Mouse (Mus musculus) C2C12 (cell line): ENCODE measurements around the gene Slc4a2. TPM values are rescaled to one million over a fixed set of nuclear protein-coding genes. Genes with fewer than 3 reads are reported as not detected.

Source experiments
- H3K27me3 ChIP-seq: one replicate; pipeline ENCODE4 v1.6.1; 2011; ENCODE audit not compliant: control insufficient read depth, insufficient read depth, insufficient read length
- H3K36me3 ChIP-seq: one replicate; pipeline ENCODE4 v1.6.1; 2011; ENCODE audit not compliant: control insufficient read depth, insufficient read depth
- H3K4me3 ChIP-seq: one replicate; pipeline ENCODE4 v1.5.1; 2011; ENCODE audit warnings: mild to moderate bottlenecking, control low read depth; ENCODE audit not compliant: poor library complexity, insufficient read depth, severe bottlenecking
- H3K79me2 ChIP-seq: one replicate; pipeline ENCODE4 v1.6.1; 2011; ENCODE audit not compliant: control insufficient read depth, insufficient read depth
- H3K79me3 ChIP-seq: one replicate; pipeline ENCODE4 v1.6.1; 2011; ENCODE audit warnings: low read depth, control low read depth
- H3ac ChIP-seq: one replicate; pipeline ENCODE3; 2011; ENCODE audit warnings: low read depth; ENCODE audit not compliant: control insufficient read depth, insufficient read length
- CEBPB ChIP-seq: IDR thresholded peaks from one replicate; pipeline ENCODE4 v1.6.1; 2011; ENCODE audit warnings: low read depth, mild to moderate bottlenecking, control low read depth, moderate library complexity
- CTCF ChIP-seq: IDR thresholded peaks from one replicate; pipeline ENCODE4 v1.5.1; 2011; ENCODE audit not compliant: control insufficient read depth, insufficient read depth, insufficient read length
- FOSL1 ChIP-seq: IDR thresholded peaks from one replicate; pipeline ENCODE4 v1.8.0; 2011; ENCODE audit warnings: mild to moderate bottlenecking, low read length; ENCODE audit not compliant: poor library complexity, insufficient read depth, severe bottlenecking
- MAX ChIP-seq: IDR thresholded peaks from one replicate; pipeline ENCODE4 v1.6.1; 2011; ENCODE audit warnings: mild to moderate bottlenecking, control low read depth
- MYOD1 ChIP-seq: IDR thresholded peaks from one replicate; pipeline ENCODE4 v1.6.1; 2011; ENCODE audit warnings: low read depth; ENCODE audit not compliant: control insufficient read depth, insufficient read length
- MYOG ChIP-seq: IDR thresholded peaks from one replicate; pipeline ENCODE4 v1.6.1; 2011; ENCODE audit not compliant: control insufficient read depth, insufficient read length; ENCODE audit errors: extremely low read depth
- USF1 ChIP-seq: IDR thresholded peaks from one replicate; pipeline ENCODE4 v1.6.1; 2011; ENCODE audit warnings: low read depth, mild to moderate bottlenecking, control low read depth, moderate library complexity
- polyA plus RNA-seq: library from polyadenylated mRNA; unstranded; fragments of >200 nt; fragmentation: generic; extraction: Trizol; gene quantifications from one replicate; pipeline ENCODE4 v1.2.1, GENCODE M21; 2012; ENCODE audit warnings: missing spikeins

Slc4a2 gene
- polyA plus RNA-seq, 1 experiment: 76.4 TPM

DNA sequence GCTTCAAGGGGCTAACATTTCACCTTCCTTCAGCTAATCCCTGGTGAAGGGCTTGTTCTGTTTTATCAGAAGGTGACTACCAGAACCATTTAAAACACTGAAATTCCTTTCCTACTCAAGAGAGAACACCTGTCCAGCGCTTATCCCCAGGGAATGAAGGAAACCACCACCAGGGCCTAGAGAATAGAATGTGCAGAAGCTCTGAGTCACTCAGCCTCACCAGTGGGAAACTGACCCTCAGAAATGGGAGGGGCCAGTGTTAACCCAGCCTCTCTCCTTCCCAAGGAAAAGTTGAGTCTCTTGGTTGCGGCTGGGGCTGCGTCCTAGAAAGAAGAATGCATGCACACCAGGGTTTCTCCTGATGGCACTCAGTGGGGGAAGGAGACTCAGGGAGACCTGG, 31.4 kb downstream of the Slc4a2 start:
- Histone ChIP-seq H3K79me2 (peaks cover 81% of the 10 kb centered on the region), H3K4me3 (no peak overlapping the region), H3K27me3 (no peaks in the 10 kb centered on the region), H3ac (no peak overlapping the region), H3K79me3 (peaks cover 73% of the 10 kb centered on the region), H3K36me3 (peaks cover 31% of the 10 kb centered on the region)
- TF ChIP-seq MYOD1: peak; percentile 82
- no peak for TF ChIP-seq CTCF

GRCm38 (mm10) chr5:24455613-24456012, 32.0 kb downstream of the Slc4a2 start:
- Histone ChIP-seq H3K36me3 (peaks cover 35% of the 10 kb centered on the region), H3K4me3 (no peak overlapping the region), H3K79me3 (peaks cover 78% of the 10 kb centered on the region), H3K27me3 (no peaks in the 10 kb centered on the region), H3K79me2 (peaks cover 86% of the 10 kb centered on the region), H3ac (no peak overlapping the region)
- no peak for TF ChIP-seq MYOD1
- no peak for TF ChIP-seq MAX
- no peak for TF ChIP-seq CEBPB
- no peak for TF ChIP-seq USF1
- no peak for TF ChIP-seq CTCF
- TF ChIP-seq MYOG: no peak
- TF ChIP-seq FOSL1: no peak

- TF ChIP-seq USF1: no peak
- TF ChIP-seq FOSL1: no peak
- TF ChIP-seq CTCF: no peak
- no peak for TF ChIP-seq MYOD1
- TF ChIP-seq MAX: no peak
- no peak for TF ChIP-seq CEBPB
- no peak for TF ChIP-seq MYOG
- Histone ChIP-seq H3K79me2 (peaks cover 100% of the 10 kb centered on the region), H3K27me3 (no peaks in the 10 kb centered on the region), H3K79me3 (peaks cover 85% of the 10 kb centered on the region), H3K4me3 (no peak overlapping the region), H3K36me3 (peaks cover under 1% of the 10 kb centered on the region), H3ac (no peak overlapping the region)
Measured at GRCm38 (mm10) chr5:24466762-24467161, 43.1 kb downstream of the Slc4a2 start.

DNA sequence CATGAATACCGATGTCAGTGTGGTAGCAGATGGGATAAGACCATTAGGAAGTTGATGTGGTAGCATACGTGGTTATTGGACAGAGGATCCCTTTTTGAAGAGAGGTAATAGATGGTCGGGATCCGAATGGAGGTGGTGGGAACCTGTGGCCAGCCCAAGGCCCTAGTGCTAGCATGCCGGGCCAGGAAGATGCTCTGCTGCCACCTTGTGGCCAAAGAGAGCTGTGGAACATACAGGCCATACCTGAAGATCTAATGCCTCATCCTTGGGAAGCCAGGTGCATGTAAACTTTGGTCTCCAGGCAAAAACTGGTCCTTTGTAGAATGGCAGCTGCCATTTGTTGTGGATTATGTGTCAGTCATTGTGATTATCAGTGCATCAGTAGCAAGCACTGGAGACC, 47.0 kb downstream of the Slc4a2 start:
- Histone ChIP-seq H3K79me3 (peaks cover 74% of the 10 kb centered on the region), H3K79me2 (peaks cover 100% of the 10 kb centered on the region), H3K36me3 (peaks cover 9% of the 10 kb centered on the region), H3ac (no peak overlapping the region), H3K27me3 (no peaks in the 10 kb centered on the region), H3K4me3 (no peak overlapping the region)
- TF ChIP-seq MYOD1: no peak
- peak; percentile 87 for TF ChIP-seq CTCF
- TF ChIP-seq MYOG: no peak
- TF ChIP-seq USF1: no peak
- TF ChIP-seq FOSL1: no peak
- no peak for TF ChIP-seq MAX

- peaks cover 63% of the 10 kb centered on the region for H3K79me3 ChIP-seq
- H3K79me2 ChIP-seq: peaks cover 93% of the 10 kb centered on the region
- H3K4me3 ChIP-seq: no peak overlapping the region
- no peak overlapping the region for H3ac ChIP-seq
- H3K27me3 ChIP-seq: no peaks in the 10 kb centered on the region
- peaks cover 25% of the 10 kb centered on the region for H3K36me3 ChIP-seq
- no peak for TF ChIP-seq CTCF
- TF ChIP-seq MYOG: no peak
- TF ChIP-seq USF1: no peak
- no peak for TF ChIP-seq FOSL1
- TF ChIP-seq MAX: no peak
- TF ChIP-seq MYOD1: no peak
- TF ChIP-seq CEBPB: no peak
Measured at GRCm38 (mm10) chr5:24472884-24473619, 49.4 kb downstream of the Slc4a2 start.
